Mouse (Mus musculus) T-helper 1 cell (primary cell): ENCODE measurements around the gene AI467606.
"Not testable (repeated sequence)": the region's sequence is repeated elsewhere in the genome, so short reads cannot be mapped to it uniquely, and the experiment has no call there.

Experiments used
- in situ Hi-C: fragments of 300-600 bp; cut with MboI, MseI; formaldehyde crosslinking; loops from one replicate; pipeline ENCODE4 v1.15.1; 2025; ENCODE audit warnings: high pct_unique_total_duplicates

The AI467606 gene

DNA sequence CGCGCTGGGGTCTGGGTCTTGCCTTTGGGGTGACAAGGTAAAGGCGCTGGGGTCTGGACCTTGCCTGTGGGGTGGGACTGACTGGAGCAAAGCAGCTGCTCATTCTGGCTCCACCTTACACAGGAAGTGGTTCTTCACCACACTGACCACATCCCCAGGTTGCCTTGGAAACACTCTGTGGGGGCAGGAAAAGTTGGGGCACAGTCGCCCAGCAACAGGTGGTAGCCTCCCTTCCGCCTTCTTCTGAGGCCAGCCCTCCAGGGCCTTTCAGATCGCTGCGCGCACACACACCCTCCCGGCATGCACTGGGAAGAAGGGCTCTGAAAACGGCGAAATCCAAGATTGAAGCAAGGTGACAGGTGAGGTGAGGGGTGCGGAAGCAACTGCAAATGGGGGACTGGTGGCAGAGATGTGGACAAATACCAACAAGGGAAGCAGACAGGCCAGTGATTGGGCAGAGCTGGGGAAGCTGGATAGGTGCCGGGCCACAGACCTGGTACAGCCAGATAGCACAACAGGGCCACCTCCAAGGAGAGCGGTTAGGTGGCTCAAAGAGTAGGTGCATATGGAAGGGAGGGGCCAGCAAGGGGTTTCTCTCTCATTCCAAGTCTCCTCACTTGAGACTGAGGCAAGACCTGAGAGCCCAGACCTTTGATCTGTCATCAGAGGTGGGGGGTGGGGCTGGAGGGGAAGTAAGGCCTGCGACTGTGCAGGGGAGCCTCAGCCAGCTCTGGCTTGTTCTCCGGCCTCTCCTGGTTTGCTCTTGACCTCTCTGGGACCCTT is at the start of gene AI467606:
TSS of gene AI467606 (plus strand) at position 246 of the 783 bp plus-strand sequence.
- in situ Hi-C loops, result no loop called here

DNA sequence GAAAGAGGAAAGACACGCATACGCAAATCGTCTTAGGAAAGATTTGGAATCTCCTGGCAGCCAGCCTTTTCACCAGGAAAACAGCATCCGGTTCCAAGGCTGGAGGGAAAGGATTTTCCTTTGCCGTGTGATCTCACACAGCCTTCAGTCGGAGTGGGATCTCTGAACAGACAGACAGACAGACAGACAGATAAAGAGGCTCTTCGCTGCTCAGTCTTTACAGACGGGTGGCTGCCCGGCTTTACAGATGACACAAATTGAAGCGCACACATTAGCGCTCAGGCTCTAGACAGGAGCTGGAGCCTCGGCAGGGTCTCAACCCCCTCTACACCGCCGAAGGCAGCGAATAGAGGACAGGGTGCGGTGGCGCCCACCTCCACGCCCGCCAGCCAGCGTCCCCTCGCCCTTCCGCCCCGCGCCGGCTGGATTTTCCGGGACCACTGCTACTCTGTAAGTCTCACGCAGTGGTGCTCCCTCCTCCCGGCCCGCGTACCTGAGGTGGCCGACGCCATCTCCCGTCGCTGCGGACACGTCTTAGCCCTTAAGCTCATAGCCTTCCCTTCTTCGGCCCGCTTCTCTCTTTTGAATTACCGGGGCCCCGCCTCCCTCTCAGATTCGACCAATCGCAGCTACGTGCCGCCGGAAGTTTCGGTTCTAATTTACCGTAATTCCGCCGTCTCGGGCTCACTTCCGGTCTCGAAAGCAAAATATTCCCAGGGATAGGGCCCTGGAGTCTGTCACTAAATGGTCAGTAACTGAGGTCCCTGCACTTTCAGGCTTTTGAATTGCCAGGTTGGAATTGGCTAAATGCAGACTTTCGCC is 49.1 kb upstream of the AI467606 start, which contains the start of gene Kif22:
TSS of gene Kif22 (minus strand) at position 621 of the 822 bp plus-strand sequence.
- in situ Hi-C loops, result no loop called here

DNA sequence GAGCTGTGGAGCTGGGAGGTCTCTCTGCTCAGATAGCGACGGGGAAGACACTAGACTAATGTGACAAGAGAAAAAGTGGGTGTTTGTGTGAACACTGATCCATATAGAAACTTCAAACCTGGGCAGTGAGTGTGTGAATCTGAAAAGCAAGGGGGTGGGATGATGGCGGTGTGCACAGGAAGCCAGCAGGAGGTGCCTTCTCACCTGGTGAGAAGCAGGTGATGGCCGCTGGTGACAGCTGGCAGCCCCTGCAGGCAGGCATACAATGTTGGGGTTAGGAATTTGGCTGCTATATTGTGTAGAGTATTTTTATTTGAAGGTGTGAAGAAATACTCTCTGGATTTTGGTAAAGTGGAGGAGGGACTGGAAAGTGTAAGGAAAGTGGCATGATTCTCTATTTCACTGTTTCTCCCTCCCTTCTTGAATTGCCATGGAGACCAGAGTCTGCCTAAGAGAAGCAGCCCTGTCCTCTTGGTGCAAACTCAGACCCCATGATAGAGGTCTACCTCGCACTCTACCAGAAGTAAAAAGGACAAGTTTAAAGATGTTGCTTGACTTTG is 36.1 kb upstream of the AI467606 start:
- in situ Hi-C loops, result no loop called here

GRCm38 (mm10) chr7:127065538-127065937 is 25.6 kb upstream of the AI467606 start:
- in situ Hi-C loops, result no loop called here

DNA sequence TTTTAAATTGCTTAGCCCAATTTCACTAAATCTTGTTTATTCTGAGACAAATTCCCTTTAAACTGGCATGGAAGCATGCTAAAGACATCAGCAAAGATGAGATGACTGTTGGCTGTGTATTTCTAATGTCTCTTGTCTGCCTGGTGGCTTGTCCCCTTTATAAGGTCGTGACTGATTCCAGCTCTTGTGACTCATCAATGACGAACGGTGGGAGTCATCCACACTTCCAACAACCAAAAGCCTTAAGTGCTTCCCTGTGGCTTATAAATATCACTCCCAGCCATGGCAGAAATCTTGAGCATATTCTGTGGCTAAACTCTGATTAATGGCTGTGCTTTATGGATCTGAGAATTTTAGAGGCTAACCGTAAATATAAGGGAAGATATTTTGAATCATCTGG is 24.8 kb upstream of the AI467606 start:
- in situ Hi-C loops, result no loop called here

GRCm38 (mm10) chr7:127070871-127071413 is 20.2 kb upstream of the AI467606 start:
- in situ Hi-C loops, result no loop called here

GRCm38 (mm10) chr7:127073221-127073620 is 17.9 kb upstream of the AI467606 start:
- in situ Hi-C loops, result no loop called here

DNA sequence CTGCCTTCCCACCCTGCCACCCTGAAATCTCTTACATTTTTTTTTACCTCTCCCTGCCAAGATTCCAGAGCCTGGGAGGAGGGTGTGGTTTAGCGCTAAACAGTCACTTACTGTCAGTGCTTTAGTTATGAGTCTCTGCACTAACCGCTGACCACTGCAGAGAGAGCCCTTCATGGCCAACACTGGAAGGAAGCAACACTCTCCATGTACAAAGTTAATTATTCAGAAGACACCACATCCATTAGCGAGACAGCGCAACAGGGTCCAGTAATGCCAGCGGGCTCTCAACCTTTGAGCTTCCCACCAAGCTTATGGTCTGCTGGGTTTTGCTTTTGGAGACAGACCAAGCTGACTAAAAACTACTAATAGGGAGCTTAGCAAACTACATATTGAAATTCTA is 15.0 kb upstream of the AI467606 start:
- in situ Hi-C loops, result no loop called here

- in situ Hi-C loops, result no loop called here
Measured at GRCm38 (mm10) chr7:127077692-127078091, 13.5 kb upstream of the AI467606 start.

DNA sequence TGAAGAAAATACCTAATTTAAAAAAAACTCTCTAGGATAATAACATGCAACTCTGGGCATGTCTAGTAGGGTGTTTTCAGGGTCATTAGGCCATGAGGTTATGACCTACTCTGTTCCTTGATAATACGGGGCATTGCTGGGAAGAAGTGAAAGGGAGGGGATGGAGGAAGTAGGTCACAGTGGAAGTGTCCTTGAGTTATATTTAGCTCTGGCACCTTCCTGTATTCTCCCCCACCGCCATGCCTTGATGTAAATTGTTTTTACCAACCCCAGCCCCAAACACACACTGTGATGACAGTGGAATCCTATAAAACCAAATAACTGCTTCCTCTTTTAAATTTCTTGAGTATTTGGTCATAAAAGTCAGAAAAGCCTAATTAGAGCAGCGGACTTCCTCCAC is 11.1 kb upstream of the AI467606 start:
- in situ Hi-C loops, result no loop called here

GRCm38 (mm10) chr7:127082271-127082670 is 8.9 kb upstream of the AI467606 start:
- in situ Hi-C loops, result no loop called here

- in situ Hi-C loops, result no loop called here
Measured at GRCm38 (mm10) chr7:127082995-127083394, 8.2 kb upstream of the AI467606 start.

DNA sequence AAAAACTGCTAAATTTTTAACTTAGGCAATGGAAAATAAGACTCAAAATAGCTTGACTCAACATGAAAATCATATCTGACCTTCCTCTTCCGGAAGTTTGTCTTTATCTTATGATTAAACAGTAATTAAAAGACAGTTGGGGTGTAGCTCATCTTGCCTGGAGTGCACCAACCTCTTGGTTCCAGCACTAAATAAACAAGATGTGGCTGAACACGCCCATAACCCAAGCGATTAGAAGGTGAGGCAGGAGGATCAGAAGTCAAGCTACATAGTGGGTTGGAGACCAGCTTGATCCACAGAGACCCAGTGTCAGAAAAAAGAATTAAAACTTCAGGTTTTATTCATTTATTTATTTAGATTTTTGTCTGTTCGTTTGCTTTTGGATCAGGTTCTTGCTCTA is 7.5 kb upstream of the AI467606 start:
- in situ Hi-C loops, result no loop called here

GRCm38 (mm10) chr7:127084794-127085193 is 6.4 kb upstream of the AI467606 start:
- in situ Hi-C loops, result no loop called here

DNA sequence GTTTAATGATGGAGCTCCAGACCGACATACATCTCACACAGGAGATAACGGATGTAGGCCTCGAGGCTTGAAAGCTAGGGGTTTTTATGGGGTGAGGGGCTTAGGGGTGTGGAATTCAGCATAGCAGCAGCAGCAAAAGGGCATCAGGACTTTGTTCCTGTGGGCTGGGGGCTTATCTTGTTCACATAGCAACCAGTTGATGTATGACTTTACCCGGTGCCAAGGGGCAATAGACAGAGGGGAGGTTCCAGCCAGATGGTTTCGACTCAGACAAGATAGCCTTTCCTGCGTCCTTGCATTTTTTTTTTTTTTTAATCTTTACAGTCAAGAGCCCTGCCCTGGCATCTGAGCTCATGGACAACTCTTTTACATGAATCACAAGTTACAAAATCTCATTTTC is 5.4 kb upstream of the AI467606 start:
- in situ Hi-C loops, result not testable (repeated sequence)

DNA sequence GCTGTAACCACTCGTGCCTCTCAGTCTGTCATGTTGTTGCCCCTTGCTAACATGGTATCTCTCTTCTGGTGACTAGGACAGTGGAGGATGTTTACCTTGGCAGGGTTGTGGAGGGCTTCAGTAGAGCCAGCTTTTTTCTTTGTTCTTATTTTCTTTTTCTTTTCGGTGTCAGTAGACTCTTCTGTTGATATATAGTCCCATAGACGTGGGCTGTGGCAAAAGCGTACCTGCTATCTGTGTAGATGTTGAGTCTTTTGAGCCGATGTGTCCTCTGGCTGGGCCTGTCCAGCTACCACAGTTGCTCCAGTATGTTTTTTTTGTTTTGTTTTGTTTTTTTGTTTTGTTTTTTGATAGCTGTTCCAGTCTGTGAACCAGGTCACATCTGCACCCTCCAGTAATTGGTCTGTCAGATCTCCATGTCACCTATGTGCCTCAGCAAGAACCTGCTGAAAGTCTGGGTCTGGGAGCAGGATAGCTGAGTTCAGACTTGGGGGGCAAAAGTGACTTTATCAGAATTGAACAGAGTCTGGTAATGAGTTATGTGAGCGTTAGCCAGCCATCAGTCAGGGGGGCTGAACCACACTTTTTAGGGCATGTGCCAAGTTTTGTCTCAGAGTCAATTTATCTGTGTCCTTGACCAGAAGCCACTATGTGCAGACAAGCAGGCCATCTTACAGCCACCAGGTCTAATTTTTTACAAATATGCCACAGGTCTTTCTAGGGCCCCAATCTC is 3.7 kb upstream of the AI467606 start, which contains the start of gene Zg16:
TSS of gene Zg16 (minus strand) at position 51 of the 733 bp plus-strand sequence.
- in situ Hi-C loops, result not testable (repeated sequence)

DNA sequence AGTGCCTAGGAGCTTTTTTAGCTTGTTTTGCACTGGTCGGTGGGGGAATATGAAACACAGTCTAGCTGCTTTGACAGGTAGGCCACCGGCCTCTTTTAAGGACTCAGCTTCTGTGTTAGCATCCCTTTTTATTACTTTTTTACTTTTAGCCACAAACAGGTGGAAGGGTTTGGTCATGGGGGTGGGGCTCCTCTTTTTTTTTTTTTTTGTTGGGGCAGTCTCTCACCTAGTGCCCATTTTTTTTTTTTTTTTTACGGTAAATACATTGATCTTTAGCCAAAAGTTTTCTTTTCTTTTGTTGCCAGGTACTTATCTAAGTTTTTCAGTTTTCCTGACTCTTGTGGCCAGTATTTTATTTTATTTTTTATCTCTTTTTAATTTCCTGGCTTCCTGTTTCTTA is 3.1 kb upstream of the AI467606 start:
- in situ Hi-C loops, result no loop called here

DNA sequence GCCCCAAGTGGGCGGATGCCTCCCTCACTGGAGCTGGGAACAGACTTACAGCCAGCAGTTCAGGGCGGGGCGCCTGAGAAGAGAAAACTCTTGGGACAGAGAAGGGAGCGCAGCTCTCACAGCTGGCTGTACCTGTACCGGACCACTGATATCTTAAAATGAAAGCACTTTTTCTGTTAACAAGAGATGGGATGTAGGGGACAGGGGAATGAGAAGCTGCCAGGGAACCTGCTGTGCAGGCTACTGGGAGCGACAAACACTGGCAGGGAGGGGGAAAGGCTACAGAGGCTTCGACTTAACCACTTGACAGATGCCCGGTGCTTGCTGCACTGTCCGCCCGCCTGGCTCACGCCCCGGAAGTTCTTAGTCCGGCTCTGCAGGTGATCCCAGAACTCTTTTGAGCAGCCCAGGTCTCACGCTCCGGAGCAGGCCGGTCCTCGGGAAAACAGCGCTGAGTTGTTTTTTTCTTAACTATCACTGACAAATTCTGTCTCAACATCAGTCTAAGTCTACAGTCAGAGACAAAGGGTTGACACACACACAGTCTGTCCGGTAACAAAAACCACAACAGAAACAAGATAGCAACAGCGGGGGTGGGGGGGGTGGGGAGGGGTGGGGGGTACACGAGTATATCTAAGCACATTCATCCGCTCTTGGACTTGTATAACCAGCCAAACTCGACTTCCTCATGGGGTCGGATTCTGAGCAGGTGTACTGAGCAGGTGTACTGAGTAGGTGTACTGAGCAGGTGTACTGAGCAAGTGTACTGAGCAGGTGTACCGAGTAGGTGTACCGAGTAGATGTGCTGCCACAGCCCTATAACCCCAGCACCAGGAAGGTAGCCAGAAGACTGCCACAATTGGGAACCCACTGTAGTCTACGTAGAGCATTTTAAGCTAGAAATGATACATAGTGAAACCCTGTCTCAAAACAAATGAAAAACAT is 2.0 kb upstream of the AI467606 start:
- in situ Hi-C loops, result no loop called here

- in situ Hi-C loops, result no loop called here
Measured at GRCm38 (mm10) chr7:127090154-127091113, 725 bp upstream of the AI467606 start.
